Mouse (Mus musculus) stomach, embryonic 15.5 days (tissue): Measurements from ENCODE around the gene Tmem189. TPM values are rescaled to one million over a fixed set of nuclear protein-coding genes. Genes with fewer than 3 reads are reported as not detected.

Experiments
- ATAC-seq: fragments of 200-750 bp; cut with Nextera tagmentation; 2 replicates; pipeline ENCODE4 v1.8.0; 2017; ENCODE audit warnings: low read depth, moderate number of reproducible peaks, moderate TSS enrichment; ENCODE audit not compliant: insufficient read depth, low FRiP score
- H3K27ac ChIP-seq: fragments of 300-500 bp; sonication (generic); 2 replicates; pipeline ENCODE4 v1.5.1; 2015; ENCODE audit warnings: mild to moderate bottlenecking, inconsistent platforms
- H3K27me3 ChIP-seq: fragments of 300-500 bp; sonication (generic); replicated peaks from 2 replicates; pipeline ENCODE4 v1.6.1; 2015; ENCODE audit warnings: inconsistent platforms
- H3K36me3 ChIP-seq: fragments of 300-500 bp; sonication (generic); 2 replicates; pipeline ENCODE4 v1.6.1; 2015; ENCODE audit warnings: inconsistent platforms
- H3K4me1 ChIP-seq: fragments of 300-500 bp; sonication (generic); 2 replicates; pipeline ENCODE4 v1.6.1; 2015; ENCODE audit warnings: inconsistent platforms
- H3K4me2 ChIP-seq: fragments of 300-500 bp; sonication (generic); 2 replicates; pipeline ENCODE4 v1.6.1; 2015; ENCODE audit warnings: mild to moderate bottlenecking, inconsistent platforms
- H3K4me3 ChIP-seq: fragments of 300-500 bp; sonication (generic); replicated peaks from 2 replicates; pipeline ENCODE4 v1.5.1; 2015; ENCODE audit warnings: inconsistent platforms
- H3K9ac ChIP-seq: fragments of 300-500 bp; sonication (generic); 2 replicates; pipeline ENCODE4 v1.6.1; 2015; ENCODE audit warnings: inconsistent platforms
- H3K9me3 ChIP-seq: fragments of 300-500 bp; sonication (generic); 2 replicates; pipeline ENCODE4 v1.6.1; 2016; ENCODE audit warnings: inconsistent platforms
- WGBS: fragments of 180-500 bp; shearing (Covaris S2); methylation state at CpG from one replicate; pipeline ENCODE4 v1.1.7; 2015; 5-methylcytosine and 5-hydroxymethylcytosine counted together
- polyA plus RNA-seq: library from polyadenylated mRNA; unstranded; fragments of >200 nt; fragmentation: Nextera tagmentation; extraction: Ambion mirVana; gene quantifications from 2 replicates; pipeline ENCODE4 v1.2.1, GENCODE M21; 2015

The Tmem189 gene
- polyA plus RNA-seq, 1 experiment from 2014 or later, result 43.8 TPM

DNA sequence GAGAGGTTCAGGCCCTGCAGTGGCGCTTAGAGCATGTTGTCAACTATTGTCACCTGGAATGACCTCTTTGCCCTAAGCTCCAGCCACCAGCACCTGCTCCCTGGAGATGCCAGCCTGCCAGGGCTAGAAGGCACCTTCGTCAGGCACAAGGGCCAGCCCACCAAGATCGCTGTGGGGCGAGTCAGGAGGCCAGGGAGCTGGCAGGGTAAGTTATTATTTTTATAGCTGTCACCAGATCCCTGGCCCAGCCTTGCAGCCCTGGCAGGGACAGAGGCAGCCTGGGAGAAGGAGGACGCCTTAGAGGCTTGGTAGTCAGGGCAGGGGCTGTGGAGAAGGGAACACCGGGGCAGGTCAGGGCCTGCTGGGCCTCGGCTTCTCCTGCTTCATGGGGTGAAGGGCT, 6.5 kb upstream of the Tmem189 start:
- no peaks in the 10 kb centered on the region for H3K9me3 ChIP-seq
- WGBS, result 83% methylated on average over 7 of the region's 7 CpGs
- no peak overlapping the region for H3K4me3 ChIP-seq
- H3K27ac ChIP-seq, result peak overlapping the region; percentile 3; the same call in 1 of the 2 replicates
- H3K9ac ChIP-seq, result no peak overlapping the region
- ATAC-seq, result no peak
- H3K36me3 ChIP-seq, result no peaks in the 10 kb centered on the region
- H3K4me1 ChIP-seq, result peaks cover 12% of the 10 kb centered on the region; the same call in 1 of the 2 replicates
- H3K4me2 ChIP-seq, result no peak overlapping the region
- H3K27me3 ChIP-seq, result no peaks in the 10 kb centered on the region

DNA sequence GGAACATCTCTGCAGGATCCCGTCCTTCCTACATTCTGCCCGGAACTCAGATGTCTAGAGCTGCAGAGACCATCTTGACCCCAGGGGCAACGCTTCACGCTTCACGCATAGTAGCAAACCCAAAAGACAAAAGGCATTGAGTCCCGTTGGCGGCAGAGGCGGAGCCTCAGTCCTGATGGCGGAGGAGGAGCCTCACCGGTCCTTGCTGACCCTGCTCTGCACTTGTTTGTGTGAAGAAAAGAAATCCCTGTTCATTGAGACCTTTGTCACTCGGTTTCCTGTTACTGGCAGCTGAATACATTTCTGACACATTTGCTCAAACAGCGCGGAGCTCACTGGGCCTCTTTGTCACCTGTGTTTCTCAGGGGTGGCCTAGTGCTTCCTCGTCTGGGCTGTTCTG, 5.9 kb upstream of the Tmem189 start:
- 78% methylated on average over 14 of the region's 14 CpGs for WGBS
- Histone ChIP-seq H3K9me3 (no peaks in the 10 kb centered on the region), H3K4me3 (no peak overlapping the region), H3K9ac (no peak overlapping the region), H3K4me1 (peaks cover 17% of the 10 kb centered on the region), H3K27me3 (no peaks in the 10 kb centered on the region), H3K4me2 (no peak overlapping the region), H3K36me3 (no peaks in the 10 kb centered on the region), H3K27ac (no peak overlapping the region)
- no peak for ATAC-seq

DNA sequence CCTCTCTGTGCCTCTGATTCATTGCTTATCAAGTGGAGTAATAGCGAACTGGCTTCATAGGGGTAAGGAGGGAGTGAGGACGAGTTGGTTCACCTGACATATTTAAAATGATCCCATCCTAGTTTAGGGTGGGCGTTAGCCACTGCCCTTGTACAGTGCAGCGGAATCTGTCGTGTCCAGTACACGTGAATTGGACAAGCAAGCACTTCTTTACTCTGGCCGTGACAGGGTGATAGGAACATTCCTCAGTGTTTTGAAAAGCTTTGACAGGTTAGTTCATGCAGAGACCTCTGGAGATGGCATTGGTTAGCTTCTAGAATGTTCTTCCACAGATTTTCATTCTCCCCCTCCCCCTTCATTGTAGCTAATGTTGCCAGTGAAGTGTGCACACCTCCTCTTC, 5.3 kb upstream of the Tmem189 start:
- no peak overlapping the region for H3K4me2 ChIP-seq
- no peak overlapping the region for H3K27ac ChIP-seq
- no peaks in the 10 kb centered on the region for H3K9me3 ChIP-seq
- peaks cover 17% of the 10 kb centered on the region for H3K4me1 ChIP-seq
- no peaks in the 10 kb centered on the region for H3K36me3 ChIP-seq
- H3K27me3 ChIP-seq, result no peaks in the 10 kb centered on the region
- no peak for ATAC-seq
- WGBS, result 92% methylated on average over 7 of the region's 7 CpGs
- H3K4me3 ChIP-seq, result no peak overlapping the region
- H3K9ac ChIP-seq, result no peak overlapping the region

DNA sequence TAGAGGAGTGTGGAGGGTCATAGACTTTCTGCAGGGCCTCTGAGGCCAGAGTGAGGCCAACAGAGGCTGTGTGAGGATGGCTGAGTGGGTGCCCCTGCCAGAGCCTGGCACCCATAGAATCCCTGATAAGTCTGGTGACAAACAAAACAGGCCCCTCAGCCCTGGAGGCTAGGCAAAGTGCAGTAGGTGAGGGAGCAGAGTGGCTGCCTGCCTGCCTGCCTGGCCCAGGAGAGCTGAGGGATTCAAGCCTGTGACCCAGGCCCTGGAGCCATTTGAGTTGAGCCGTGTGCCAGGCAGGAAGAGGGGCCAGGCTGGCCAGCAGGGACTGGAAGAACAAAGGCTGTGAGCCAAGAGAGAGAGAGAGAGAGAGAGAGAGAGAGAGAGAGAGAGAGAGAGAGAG, 4.6 kb upstream of the Tmem189 start:
- Histone ChIP-seq H3K9me3 (no peaks in the 10 kb centered on the region), H3K36me3 (no peaks in the 10 kb centered on the region), H3K4me3 (no peak overlapping the region), H3K4me1 (peaks cover 17% of the 10 kb centered on the region), H3K27me3 (no peaks in the 10 kb centered on the region), H3K27ac (no peak overlapping the region), H3K4me2 (no peak overlapping the region), H3K9ac (no peak overlapping the region)
- 61% methylated on average over 1 of the region's 1 CpGs for WGBS
- ATAC-seq, result no peak

DNA sequence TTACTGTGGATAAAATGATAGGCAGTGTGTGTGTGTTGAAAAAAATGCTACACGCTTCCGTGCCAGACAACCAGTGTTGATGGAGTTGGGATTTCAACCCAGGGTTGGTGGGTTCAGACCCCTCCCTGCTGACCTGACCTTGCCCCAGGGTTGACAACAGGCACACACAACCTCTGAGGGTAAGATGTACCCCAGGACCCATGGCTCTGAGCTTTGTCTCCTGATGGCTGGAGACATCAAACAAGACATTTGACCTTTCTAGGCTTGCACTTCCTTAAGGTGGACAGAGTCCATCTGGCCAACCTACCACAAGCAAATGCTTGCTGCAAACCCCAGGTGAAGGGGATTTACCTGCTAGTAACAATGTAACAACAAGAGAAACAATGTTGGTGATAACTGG, 3.9 kb upstream of the Tmem189 start:
- no peak for ATAC-seq
- Histone ChIP-seq H3K27me3 (no peaks in the 10 kb centered on the region), H3K4me3 (no peak overlapping the region), H3K27ac (no peak overlapping the region), H3K36me3 (no peaks in the 10 kb centered on the region), H3K9ac (no peak overlapping the region), H3K9me3 (no peaks in the 10 kb centered on the region), H3K4me2 (no peak overlapping the region), H3K4me1 (peaks cover 17% of the 10 kb centered on the region)
- WGBS, result 81% methylated on average over 2 of the region's 2 CpGs

DNA sequence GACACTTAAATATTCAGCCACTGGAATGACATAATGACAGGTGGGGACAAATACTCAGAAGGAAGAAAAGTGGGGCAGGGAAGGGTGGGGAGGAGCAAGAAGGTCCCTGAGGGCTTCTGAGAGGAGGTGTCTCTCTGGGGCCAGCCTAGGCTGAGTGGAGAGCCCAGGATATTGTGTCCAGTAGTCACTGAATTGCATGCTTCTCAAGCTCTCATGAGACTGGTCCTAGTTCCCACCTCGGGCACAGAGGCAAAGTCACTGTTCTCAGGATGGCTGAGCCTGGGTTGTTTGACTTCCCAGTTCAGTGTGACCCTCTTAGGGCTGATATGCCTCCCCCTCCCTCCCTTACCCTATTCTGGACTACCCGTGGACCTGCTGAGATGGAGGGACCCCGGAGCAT, 3.2 kb upstream of the Tmem189 start:
- WGBS, result 73% methylated on average over 3 of the region's 3 CpGs
- Histone ChIP-seq H3K27ac (no peak overlapping the region), H3K4me1 (peaks cover 19% of the 10 kb centered on the region), H3K27me3 (0 out of 2 replicates have a peak, but pooled peaks cover under 1% of the 10 kb centered on the region), H3K36me3 (no peaks in the 10 kb centered on the region), H3K4me3 (no peak overlapping the region), H3K4me2 (no peak overlapping the region), H3K9ac (no peak overlapping the region), H3K9me3 (no peaks in the 10 kb centered on the region)
- ATAC-seq, result no peak

DNA sequence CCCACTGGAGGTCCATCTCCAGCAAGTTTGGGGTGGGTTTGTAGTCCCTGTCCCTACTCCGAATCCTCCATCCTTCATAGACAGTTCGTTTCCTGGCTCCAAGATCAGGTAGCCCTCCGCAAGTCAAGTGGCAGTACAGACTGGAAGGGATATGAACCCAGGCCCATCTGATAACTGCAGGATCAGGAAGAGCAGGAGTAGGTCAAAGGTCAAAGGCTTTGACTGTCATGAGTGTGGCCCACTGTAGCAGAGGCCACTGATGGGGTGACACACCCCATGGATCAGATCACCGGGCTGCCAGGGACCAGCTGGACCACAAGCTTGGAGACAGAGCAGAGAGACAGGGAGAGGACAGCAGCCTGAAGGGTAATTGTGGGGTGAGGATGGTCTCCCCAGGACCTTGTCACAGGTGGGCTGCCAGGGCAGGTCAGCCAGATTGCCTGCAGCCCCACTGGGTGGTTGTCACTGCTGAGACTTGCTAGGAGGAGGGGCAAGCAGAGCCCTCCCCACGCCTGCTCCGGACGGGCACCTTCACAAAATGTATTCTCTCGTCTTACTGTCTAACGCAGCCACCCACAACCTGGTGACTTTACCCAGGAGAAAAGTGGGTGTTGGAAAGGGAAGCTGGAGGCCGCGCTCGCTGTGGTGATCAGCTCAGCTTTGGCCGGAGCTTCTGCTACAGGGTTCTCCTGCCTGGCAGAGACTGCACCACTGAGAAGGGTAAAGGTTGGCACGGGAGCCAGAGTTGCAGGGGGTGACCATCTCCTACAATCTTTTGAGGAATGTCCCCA, 2.4 kb upstream of the Tmem189 start:
- Histone ChIP-seq H3K27me3 (0 out of 2 replicates have a peak, but pooled peaks cover 2% of the 10 kb centered on the region), H3K9me3 (no peaks in the 10 kb centered on the region), H3K4me3 (peak overlapping the region; percentile 34; the same call in 1 of the 2 replicates), H3K36me3 (no peaks in the 10 kb centered on the region), H3K4me1 (peaks cover 23% of the 10 kb centered on the region), H3K9ac (no peak overlapping the region), H3K27ac (no peak overlapping the region), H3K4me2 (peak overlapping the region; percentile 89)
- WGBS, result 77% methylated on average over 14 of the region's 14 CpGs
- ATAC-seq, result no peak

DNA sequence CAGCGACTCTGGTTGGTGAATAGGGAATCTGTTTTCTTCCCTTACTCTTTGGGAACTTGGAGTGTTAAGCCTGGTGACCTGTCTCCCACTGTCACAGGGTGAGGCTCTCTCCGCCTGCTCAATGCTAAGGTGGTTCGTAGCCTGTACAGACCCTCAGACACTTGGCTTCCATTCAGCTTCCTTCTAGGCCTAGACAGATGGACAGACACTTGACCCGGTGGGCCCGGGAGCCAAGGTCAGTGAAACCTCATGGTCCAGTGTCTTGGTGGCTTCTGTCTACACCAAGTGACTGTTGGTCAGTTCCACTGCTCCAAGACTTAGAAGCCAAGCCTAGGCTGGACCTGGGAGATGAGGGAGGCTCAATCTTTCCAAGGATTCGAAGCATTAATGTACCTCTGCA, 1.8 kb upstream of the Tmem189 start:
- 88% methylated on average over 6 of the region's 6 CpGs for WGBS
- Histone ChIP-seq H3K27ac (no peak overlapping the region), H3K4me3 (peak overlapping the region; percentile 34), H3K4me2 (peak overlapping the region; percentile 89), H3K36me3 (no peaks in the 10 kb centered on the region), H3K4me1 (peaks cover 24% of the 10 kb centered on the region), H3K9me3 (no peaks in the 10 kb centered on the region), H3K9ac (no peak overlapping the region), H3K27me3 (0 out of 2 replicates have a peak, but pooled peaks cover 2% of the 10 kb centered on the region)
- no peak for ATAC-seq

DNA sequence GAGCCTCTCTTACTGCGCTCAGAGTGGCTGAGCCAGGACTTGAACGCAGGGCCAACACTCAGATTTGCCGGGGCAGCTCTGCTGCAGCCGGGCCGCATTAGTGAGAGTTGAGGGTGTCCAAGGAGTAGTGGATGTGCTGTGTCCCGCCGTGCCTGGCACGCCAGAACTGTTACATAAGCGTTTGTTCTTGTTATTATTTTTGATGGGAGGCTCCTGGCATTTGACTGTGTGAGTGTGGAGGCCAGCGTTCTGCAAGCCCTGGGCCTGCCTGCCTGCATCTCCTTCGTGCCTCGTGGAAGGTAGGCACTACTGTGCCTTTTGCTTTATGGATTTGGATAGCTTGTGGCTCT, 1.3 kb upstream of the Tmem189 start:
- H3K4me1 ChIP-seq, result peaks cover 24% of the 10 kb centered on the region

DNA sequence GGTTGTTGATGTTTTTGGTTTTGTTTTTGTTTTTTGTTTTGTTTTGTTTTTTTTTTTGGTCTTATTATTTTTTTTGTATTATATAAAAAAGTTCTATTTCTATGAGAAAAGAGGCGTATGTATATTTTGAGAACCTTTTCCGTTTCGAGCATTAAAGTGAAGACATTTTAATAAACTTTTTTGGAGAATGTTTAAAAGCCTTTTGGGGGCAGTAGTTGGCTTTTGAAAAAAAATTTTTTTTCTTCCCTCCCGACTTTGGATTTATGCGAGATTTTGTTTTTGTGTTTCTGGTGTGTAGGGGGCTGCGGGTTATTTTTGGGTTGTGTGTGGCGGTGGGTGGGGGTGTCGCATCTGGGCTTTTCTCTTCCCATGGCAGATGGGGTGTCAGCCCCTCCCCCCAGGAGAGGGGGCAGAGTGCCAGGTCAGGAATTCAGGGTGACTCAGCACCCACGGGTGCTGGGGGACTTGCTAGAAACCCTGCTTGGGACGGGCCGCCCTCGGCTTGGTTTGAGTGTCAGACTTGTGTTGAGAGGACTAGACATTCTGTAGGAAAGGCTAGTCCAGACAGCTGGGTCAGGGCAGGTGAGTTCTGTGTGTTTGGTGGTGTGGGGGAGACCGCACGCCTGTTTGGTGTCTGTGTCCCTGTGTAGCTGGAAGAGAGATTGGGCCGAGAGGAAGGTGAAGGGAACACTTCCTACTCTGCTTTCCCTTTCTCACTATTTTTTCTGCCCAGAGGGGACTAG, 768 bp upstream of the Tmem189 start:
- H3K27me3 ChIP-seq, result 0 out of 2 replicates have a peak, but pooled peaks cover 2% of the 10 kb centered on the region
- H3K4me2 ChIP-seq, result peak overlapping the region; percentile 89
- peak overlapping the region; percentile 85; the same call in 1 of the 2 replicates for H3K27ac ChIP-seq
- H3K9ac ChIP-seq, result 0 out of 2 replicates have a peak overlapping the region, but pooled peaks have one; percentile 8
- H3K9me3 ChIP-seq, result no peaks in the 10 kb centered on the region
- WGBS, result 45% methylated on average over 15 of the region's 15 CpGs
- H3K4me1 ChIP-seq, result peaks cover 24% of the 10 kb centered on the region
- no peaks in the 10 kb centered on the region for H3K36me3 ChIP-seq
- no peak for ATAC-seq
- peak overlapping the region; percentile 68 for H3K4me3 ChIP-seq

More for the DNA sequence above, 1.3 kb upstream of the Tmem189 start:
- WGBS, result 70% methylated on average over 12 of the region's 12 CpGs
- H3K4me3 ChIP-seq, result peak overlapping the region; percentile 34
- ATAC-seq, result no peak
- no peaks in the 10 kb centered on the region for H3K9me3 ChIP-seq
- H3K36me3 ChIP-seq, result no peaks in the 10 kb centered on the region
- H3K4me2 ChIP-seq, result peak overlapping the region; percentile 89
- 0 out of 2 replicates have a peak, but pooled peaks cover 2% of the 10 kb centered on the region for H3K27me3 ChIP-seq
- no peak overlapping the region for H3K27ac ChIP-seq
- no peak overlapping the region for H3K9ac ChIP-seq

DNA sequence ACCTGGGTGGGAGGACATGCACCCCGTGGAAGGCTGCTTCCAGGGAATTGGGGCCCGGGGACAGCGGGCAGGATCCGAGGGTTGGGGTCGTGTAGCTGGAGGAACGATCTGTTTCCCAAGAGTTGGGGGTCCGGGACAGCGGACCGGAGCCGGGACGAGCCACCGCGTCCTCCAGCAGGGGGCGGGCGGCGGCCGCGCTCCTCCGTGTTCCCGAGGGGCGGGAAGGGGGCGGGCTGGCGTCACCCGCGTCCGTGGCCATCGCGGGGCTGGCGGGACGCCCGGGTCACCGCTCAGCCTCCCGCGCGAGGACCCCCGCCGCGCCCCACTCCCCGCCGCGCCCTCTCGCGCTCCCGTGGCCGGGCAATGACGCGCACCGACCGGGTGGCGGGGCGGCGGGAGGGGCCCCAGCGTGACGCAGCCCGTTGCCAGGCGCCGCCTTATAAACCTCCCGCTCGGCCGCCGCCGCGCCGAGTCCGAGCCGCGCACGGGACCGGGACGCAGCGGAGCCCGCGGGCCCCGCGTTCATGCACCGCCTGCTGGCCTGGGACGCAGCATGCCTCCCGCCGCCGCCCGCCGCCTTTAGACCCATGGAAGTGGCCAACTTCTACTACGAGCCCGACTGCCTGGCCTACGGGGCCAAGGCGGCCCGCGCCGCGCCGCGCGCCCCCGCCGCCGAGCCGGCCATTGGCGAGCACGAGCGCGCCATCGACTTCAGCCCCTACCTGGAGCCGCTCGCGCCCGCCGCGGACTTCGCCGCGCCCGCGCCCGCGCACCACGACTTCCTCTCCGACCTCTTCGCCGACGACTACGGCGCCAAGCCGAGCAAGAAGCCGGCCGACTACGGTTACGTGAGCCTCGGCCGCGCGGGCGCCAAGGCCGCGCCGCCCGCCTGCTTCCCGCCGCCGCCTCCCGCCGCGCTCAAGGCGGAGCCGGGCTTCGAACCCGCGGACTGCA, 847 bp downstream of the Tmem189 start, which contains the start of gene Cebpb:
Gene Cebpb (plus strand): TSS at position 418 of the 954 bp plus-strand sequence.
- WGBS, result under 1% methylated on average over 120 of the region's 147 CpGs
- peak within 1 kb of the TSS; percentile 68 for H3K4me3 ChIP-seq
- H3K9ac ChIP-seq, result peak within 1 kb of the TSS; percentile 50
- ATAC-seq, result peak; percentile 69
- H3K36me3 ChIP-seq, result no peaks in the 10 kb centered on the region
- H3K27ac ChIP-seq, result peak within 1 kb of the TSS; percentile 85
- no peaks in the 10 kb centered on the region for H3K9me3 ChIP-seq
- 0 out of 2 replicates have a peak, but pooled peaks cover 2% of the 10 kb centered on the region for H3K27me3 ChIP-seq
- peaks cover 24% of the 10 kb centered on the region for H3K4me1 ChIP-seq
- H3K4me2 ChIP-seq, result peak within 1 kb of the TSS; percentile 89
